Mouse (Mus musculus): Measurements from ENCODE around the gene Kifc5b. TPM values are rescaled to one million over a fixed set of nuclear protein-coding genes. Genes with fewer than 3 reads are reported as not detected.
A peak's percentile ranks its signal among the peaks of the same experiment; 100 is the strongest.

Kifc5b gene
- 8.9 and 9.2 TPM in 2 replicates for polyA plus RNA-seq (2015; fragmentation: Nextera tagmentation; extraction: Ambion mirVana)

DNA sequence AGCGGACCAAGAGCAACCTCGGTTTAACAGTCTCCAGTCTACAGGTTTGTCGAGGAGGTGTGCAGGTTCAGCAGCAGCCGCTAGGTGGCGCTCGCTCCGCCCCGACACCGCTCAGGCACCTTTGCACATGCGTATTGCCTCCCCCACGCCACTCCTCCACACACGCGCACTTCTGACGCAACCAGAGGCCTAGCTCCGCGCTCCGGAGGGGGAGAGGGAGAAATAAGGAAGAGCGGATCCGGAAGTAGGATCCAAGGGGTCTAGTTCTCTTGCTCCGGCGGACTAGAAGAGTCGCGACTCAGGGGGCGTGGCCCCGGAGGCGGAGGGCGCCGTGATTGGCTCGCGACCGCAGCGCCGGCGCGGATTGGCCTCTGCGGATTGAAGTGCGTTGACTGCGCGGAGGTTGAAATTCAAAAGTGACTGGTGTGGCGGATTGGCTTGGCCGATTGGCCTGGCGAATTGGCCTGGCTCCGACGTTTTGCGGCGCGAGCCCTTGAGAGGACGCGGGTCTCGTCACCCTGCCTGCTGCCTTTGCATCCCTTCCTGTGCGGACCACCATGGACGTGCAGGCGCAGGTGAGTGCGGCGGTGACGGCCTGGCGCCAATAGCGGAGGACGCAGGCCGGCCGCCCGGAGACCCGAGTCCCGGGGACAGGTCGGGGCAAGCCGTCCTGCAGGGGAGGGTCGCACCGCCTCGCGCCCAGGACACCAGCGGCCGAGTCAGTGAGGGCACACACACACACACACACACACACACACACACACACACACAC is at the start of gene Kifc5b:
Kifc5b (plus strand) TSS at position 381 of the 772 bp plus-strand sequence.
- Histone ChIP-seq H3K27ac (peak within 1 kb of the TSS; percentile 8; the same call in 1 of the 2 replicates), H3K4me2 (peak within 1 kb of the TSS; percentile 69)
- WGBS = under 1% methylated on average over 63 of the region's 72 CpGs

GRCm38 (mm10) chr17:26868756-26869155 is 48.1 kb upstream of the Kifc5b start:
- H3K9me3 ChIP-seq (replicated peaks) = no peaks in the 10 kb centered on the region
- ATAC-seq = no peak
- H3K9ac ChIP-seq = no peak overlapping the region
- no peaks in the 10 kb centered on the region for H3K36me3 ChIP-seq (ENCODE audit: poor library complexity, severe bottlenecking)
- H3K27ac ChIP-seq = no peak overlapping the region
- no peaks in the 10 kb centered on the region for H3K4me1 ChIP-seq
- no peak overlapping the region for H3K4me2 ChIP-seq
- H3K4me3 ChIP-seq = no peak overlapping the region
- WGBS = 33% methylated on average over 5 of the region's 5 CpGs
- peaks cover 11% of the 10 kb centered on the region for H3K27me3 ChIP-seq

More for the DNA sequence above, at the start of gene Kifc5b:
- Histone ChIP-seq H3K9ac (peak within 1 kb of the TSS; percentile 70), H3K9me3 (replicated peaks) (no peaks in the 10 kb centered on the region), H3K4me3 (peak within 1 kb of the TSS; percentile 63), H3K4me1 (peaks cover 15% of the 10 kb centered on the region), H3K36me3 (ENCODE audit: poor library complexity, severe bottlenecking) (peaks cover 13% of the 10 kb centered on the region), H3K27me3 (no peaks in the 10 kb centered on the region)
- peak; percentile 99 for ATAC-seq

DNA sequence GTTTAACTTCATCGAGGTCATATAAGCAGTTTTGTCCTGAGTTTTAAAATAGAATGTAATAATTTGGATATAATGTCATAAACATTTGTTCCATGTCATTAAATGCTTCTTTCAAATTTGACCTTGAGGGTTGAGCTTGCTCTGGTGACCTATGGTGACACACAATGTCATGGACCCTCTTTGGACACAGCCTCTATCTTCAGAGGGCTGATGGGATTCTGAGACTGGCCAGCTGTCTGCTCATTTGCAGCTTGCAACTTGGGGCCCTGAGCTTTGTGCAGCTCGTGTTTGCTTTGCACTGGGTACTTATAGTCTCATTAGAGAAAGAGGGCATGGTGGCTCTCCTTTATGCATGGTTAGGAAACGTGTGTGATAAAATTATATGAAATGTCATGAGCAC is 44.0 kb upstream of the Kifc5b start:
- Histone ChIP-seq H3K27me3 (peaks cover 4% of the 10 kb centered on the region; the same call in 1 of the 2 replicates), H3K9me3 (replicated peaks) (no peaks in the 10 kb centered on the region), H3K4me1 (no peaks in the 10 kb centered on the region), H3K27ac (no peak overlapping the region), H3K4me2 (no peak overlapping the region), H3K4me3 (no peak overlapping the region), H3K36me3 (ENCODE audit: poor library complexity, severe bottlenecking) (no peaks in the 10 kb centered on the region), H3K9ac (no peak overlapping the region)
- ATAC-seq = no peak
- WGBS = 79% methylated on average over 3 of the region's 3 CpGs

DNA sequence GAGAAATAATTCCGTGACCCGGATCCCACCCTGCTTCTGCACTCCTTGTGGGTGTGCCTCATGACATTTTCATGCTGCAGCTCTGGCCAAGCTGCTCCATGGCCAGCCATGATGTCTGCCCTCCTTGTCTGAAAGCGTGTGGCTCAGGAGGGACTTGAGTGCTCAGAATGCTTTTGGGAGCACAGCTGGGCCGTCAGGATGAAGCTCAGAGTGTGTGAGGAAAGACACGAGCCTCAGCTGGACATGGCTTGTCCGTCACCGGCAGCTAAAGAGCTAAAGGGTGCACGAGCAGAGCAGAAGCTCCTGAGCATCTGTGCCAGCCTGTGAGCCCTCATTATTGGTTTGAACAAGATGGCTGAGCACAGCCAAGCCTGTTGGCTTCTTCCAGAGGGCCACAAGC is 43.4 kb upstream of the Kifc5b start:
- Histone ChIP-seq H3K4me2 (no peak overlapping the region), H3K27me3 (peaks cover 4% of the 10 kb centered on the region; the same call in 1 of the 2 replicates), H3K9me3 (replicated peaks) (peaks cover 1% of the 10 kb centered on the region; the same call in 1 of the 2 replicates), H3K4me1 (no peaks in the 10 kb centered on the region), H3K36me3 (ENCODE audit: poor library complexity, severe bottlenecking) (no peaks in the 10 kb centered on the region), H3K27ac (no peak overlapping the region), H3K4me3 (no peak overlapping the region), H3K9ac (no peak overlapping the region)
- no peak for ATAC-seq
- WGBS = 81% methylated on average over 8 of the region's 8 CpGs

- ATAC-seq = no peak
- Histone ChIP-seq H3K4me2 (no peak overlapping the region), H3K9ac (no peak overlapping the region), H3K4me3 (no peak overlapping the region), H3K36me3 (ENCODE audit: poor library complexity, severe bottlenecking) (no peaks in the 10 kb centered on the region), H3K4me1 (no peaks in the 10 kb centered on the region), H3K27ac (no peak overlapping the region), H3K9me3 (replicated peaks) (peaks cover 4% of the 10 kb centered on the region; the same call in 1 of the 2 replicates), H3K27me3 (no peaks in the 10 kb centered on the region)
- WGBS = 68% methylated on average over 11 of the region's 11 CpGs
Measured at GRCm38 (mm10) chr17:26874542-26874941, 42.3 kb upstream of the Kifc5b start.

DNA sequence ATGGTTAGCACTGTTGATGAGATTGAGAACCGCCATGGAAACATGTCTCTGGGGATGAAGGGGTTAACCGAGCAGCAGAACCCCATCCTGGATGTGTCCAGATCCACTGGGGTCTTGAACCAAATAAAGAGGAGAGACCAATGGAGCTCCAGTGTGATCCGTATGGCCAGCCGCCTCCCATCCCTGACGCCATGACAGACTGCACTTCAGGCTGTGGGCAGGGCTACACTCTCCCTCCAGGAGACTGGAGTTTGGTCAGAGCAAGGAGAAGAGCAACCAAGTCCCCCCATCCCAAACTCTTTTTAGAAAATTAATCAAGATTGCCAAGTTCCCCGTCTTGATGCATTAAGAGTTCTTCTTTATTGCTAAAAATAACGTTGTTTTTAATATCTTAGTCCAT is 39.0 kb upstream of the Kifc5b start:
- Histone ChIP-seq H3K36me3 (ENCODE audit: poor library complexity, severe bottlenecking) (no peaks in the 10 kb centered on the region), H3K27me3 (no peaks in the 10 kb centered on the region), H3K4me3 (no peak overlapping the region), H3K27ac (no peak overlapping the region), H3K9ac (no peak overlapping the region), H3K4me2 (no peak overlapping the region), H3K4me1 (no peaks in the 10 kb centered on the region), H3K9me3 (replicated peaks) (peaks cover 4% of the 10 kb centered on the region; the same call in 1 of the 2 replicates)
- WGBS = 89% methylated on average over 7 of the region's 7 CpGs
- no peak for ATAC-seq

DNA sequence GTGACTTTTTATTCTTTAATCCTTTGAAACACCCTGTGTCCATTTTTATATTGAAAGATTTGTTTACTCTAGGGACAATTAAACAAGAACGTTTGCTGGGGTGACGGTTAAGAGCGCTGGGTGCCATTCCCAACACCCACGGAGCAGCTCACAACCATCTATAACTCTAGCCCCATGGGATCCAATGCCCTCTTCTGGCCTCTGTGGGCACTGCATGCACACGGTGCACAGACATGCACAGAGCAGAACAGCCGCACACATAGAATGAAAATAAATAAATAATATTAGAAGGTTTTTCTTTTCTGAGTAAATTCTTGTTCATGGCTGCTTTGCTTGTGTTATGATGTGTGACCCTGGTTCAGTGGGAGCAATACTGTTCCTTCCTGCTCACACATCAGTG is 37.7 kb upstream of the Kifc5b start:
- H3K4me1 ChIP-seq = 0 out of 2 replicates have a peak, but pooled peaks cover 1% of the 10 kb centered on the region
- H3K9me3 ChIP-seq (replicated peaks) = peaks cover 4% of the 10 kb centered on the region; the same call in 1 of the 2 replicates
- no peak overlapping the region for H3K4me3 ChIP-seq
- no peaks in the 10 kb centered on the region for H3K36me3 ChIP-seq (ENCODE audit: poor library complexity, severe bottlenecking)
- no peak overlapping the region for H3K9ac ChIP-seq
- no peak overlapping the region for H3K4me2 ChIP-seq
- WGBS = 90% methylated on average over 6 of the region's 6 CpGs
- H3K27ac ChIP-seq = no peak overlapping the region
- H3K27me3 ChIP-seq = no peaks in the 10 kb centered on the region
- no peak for ATAC-seq

DNA sequence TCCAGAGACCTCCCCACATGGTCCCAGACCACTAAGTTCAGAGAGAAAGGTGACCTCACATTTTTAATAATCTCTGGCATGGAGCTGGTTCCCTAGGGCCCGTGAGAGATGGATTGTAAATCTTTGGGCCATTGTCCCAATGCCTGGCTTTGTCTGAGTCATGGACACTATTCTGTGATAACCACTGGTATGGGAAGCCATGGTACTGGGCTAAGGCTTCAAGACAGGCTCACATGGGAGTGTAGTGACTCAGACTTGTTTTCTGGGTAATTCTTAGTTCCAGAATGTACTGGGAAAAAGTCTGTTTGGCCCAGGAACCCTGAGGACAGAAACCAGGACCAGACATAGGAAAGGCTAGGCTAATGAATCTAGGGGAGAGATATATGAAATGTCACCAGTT is 34.2 kb upstream of the Kifc5b start:
- H3K4me1 ChIP-seq = peaks cover 18% of the 10 kb centered on the region
- ATAC-seq = no peak
- peaks cover 4% of the 10 kb centered on the region; the same call in 1 of the 2 replicates for H3K9me3 ChIP-seq (replicated peaks)
- no peak overlapping the region for H3K27ac ChIP-seq
- H3K4me3 ChIP-seq = no peak overlapping the region
- no peak overlapping the region for H3K9ac ChIP-seq
- 85% methylated on average over 1 of the region's 1 CpGs for WGBS
- H3K36me3 ChIP-seq (ENCODE audit: poor library complexity, severe bottlenecking) = no peaks in the 10 kb centered on the region
- H3K4me2 ChIP-seq = no peak overlapping the region
- H3K27me3 ChIP-seq = peaks cover 11% of the 10 kb centered on the region

DNA sequence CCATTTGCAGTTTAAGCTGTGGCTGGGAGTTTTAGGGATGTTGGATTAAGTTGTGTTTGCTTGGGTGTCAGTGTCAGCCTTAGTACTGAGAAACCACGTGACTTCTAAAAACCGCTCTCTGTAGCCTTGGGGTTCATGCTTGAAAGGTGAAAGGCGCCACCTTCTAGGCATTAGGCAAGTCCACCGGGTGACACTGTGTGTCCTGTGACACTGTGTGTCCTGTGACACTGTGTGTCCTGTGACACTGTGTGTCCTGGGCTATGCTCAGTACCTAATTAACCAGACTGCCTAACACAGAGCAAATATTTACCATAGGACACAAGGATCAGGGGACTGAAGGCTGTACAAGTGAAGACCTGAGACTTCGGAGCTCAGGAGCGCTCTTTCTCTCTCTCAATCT is 33.3 kb upstream of the Kifc5b start:
- no peak overlapping the region for H3K27ac ChIP-seq
- no peak overlapping the region for H3K4me2 ChIP-seq
- no peak overlapping the region for H3K9ac ChIP-seq
- peaks cover 18% of the 10 kb centered on the region for H3K4me1 ChIP-seq
- peaks cover 15% of the 10 kb centered on the region for H3K27me3 ChIP-seq
- no peak overlapping the region for H3K4me3 ChIP-seq
- H3K9me3 ChIP-seq (replicated peaks) = peaks cover 2% of the 10 kb centered on the region; the same call in 1 of the 2 replicates
- H3K36me3 ChIP-seq (ENCODE audit: poor library complexity, severe bottlenecking) = no peaks in the 10 kb centered on the region
- 77% methylated on average over 6 of the region's 6 CpGs for WGBS
- ATAC-seq = no peak

DNA sequence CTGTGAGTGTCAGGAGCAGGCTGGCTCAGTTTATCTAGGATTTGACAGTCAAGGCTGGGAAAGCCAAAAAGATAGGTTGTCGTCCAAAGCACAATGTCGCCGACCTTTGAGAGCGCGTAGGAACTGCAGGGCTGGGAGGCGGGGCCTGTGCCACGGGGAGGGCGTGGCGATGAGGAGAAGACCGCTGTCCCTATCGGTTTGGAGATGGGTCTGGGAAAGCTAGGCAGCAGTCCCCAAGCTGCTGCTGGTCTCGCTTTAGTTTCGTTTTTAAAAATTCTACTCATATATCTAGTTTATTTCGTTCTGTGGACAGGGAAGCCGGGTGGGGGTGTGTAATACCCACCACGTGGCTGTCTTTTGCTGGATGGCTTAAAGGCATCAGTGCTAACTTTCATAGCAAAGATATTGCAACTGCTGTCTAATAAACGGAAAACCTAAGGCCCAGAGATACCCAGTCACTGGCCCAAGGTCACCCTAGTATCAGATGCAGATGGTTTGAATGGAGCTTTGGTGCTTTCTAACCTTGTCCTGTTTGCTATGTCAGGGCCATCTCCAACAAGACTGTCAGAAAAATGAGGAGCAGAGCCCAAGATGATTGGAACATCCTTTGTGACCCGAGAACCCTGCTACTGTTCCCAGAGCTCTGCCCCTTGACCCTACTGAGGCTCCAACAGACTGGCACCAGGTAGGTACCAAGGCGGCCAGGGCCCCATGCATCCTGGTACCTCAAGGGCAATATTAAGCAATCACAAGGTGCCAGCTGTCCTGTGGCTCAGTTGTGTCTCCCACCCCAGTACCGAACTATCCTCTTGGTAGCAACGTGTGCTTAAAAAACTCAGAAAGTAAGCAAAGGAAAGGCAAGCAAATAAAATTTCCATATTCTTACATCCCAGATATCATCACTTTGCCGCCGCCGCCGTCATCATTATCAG is 31.6 kb upstream of the Kifc5b start:
- Histone ChIP-seq H3K9ac (peak overlapping the region; percentile 47), H3K9me3 (replicated peaks) (no peaks in the 10 kb centered on the region), H3K27me3 (peaks cover 15% of the 10 kb centered on the region), H3K4me3 (peak overlapping the region; percentile 36), H3K27ac (no peak overlapping the region), H3K36me3 (ENCODE audit: poor library complexity, severe bottlenecking) (no peaks in the 10 kb centered on the region), H3K4me2 (peak overlapping the region; percentile 60), H3K4me1 (peaks cover 18% of the 10 kb centered on the region)
- ATAC-seq = peak; percentile 48; the same call in 1 of the 2 replicates
- 24% methylated on average over 25 of the region's 25 CpGs for WGBS

- Histone ChIP-seq H3K4me2 (peak overlapping the region; percentile 60), H3K36me3 (ENCODE audit: poor library complexity, severe bottlenecking) (no peaks in the 10 kb centered on the region), H3K9me3 (replicated peaks) (no peaks in the 10 kb centered on the region), H3K27me3 (peaks cover 18% of the 10 kb centered on the region), H3K9ac (peak overlapping the region; percentile 12; the same call in 1 of the 2 replicates), H3K27ac (no peak overlapping the region), H3K4me1 (peaks cover 18% of the 10 kb centered on the region), H3K4me3 (peak overlapping the region; percentile 36)
- peak; percentile 94 for ATAC-seq
- WGBS = 9% methylated on average over 30 of the region's 30 CpGs
Measured at GRCm38 (mm10) chr17:26886047-26886749, 30.7 kb upstream of the Kifc5b start.
